Mouse (Mus musculus) layer of hippocampus, postnatal 25 days (tissue): Measurements from ENCODE around the gene Letm1. TPM values are rescaled to one million over a fixed set of nuclear protein-coding genes. Genes with fewer than 3 reads are reported as not detected.
A peak's percentile ranks its signal among the peaks of the same experiment; 100 is the strongest.

ENCODE experiments used
- DNase-seq, 2 experiments: peaks; one replicate each; pipeline ENCODE4 v3.0.0; 2022; ENCODE audit warnings: mixed read lengths in 2 of 2, low spot score in 1 of 2; ENCODE audit errors: extremely low spot score in 1 of 2
- total RNA-seq, 2 experiments: library from RNA; stranded (reverse); gene quantifications; 2 replicates each; pipeline ENCODE4 v1.2.3; 2021

The Letm1 gene
- 100 to 1,000 TPM in 1 of 2 experiments, 10 to 100 TPM in 1; 98.8 to 103 TPM for total RNA-seq

- DNase-seq: peak; percentile 84 to 88
Measured at GRCm38 (mm10) chr5:33782345-33782998, at the start of gene Letm1. Gene Letm1 (minus strand): TSS chr5:33782817.

- DNase-seq: no peak
Measured at GRCm38 (mm10) chr5:33830832-33831231, 48.2 kb upstream of the Letm1 start.

GRCm38 (mm10) chr5:33829958-33830357 is 47.3 kb upstream of the Letm1 start:
- DNase-seq: no peak

- no peak for DNase-seq
Measured at GRCm38 (mm10) chr5:33828107-33828506, 45.5 kb upstream of the Letm1 start.

- DNase-seq: no peak
Measured at GRCm38 (mm10) chr5:33826001-33826400, 43.4 kb upstream of the Letm1 start.

GRCm38 (mm10) chr5:33822456-33822855 is 39.8 kb upstream of the Letm1 start:
- DNase-seq: no peak

GRCm38 (mm10) chr5:33821901-33822427 is 39.3 kb upstream of the Letm1 start:
- DNase-seq: no peak

GRCm38 (mm10) chr5:33820733-33821621 is 38.4 kb upstream of the Letm1 start:
- peak; percentile 31 to 48 for DNase-seq

GRCm38 (mm10) chr5:33819876-33820732 is 37.5 kb upstream of the Letm1 start, which contains the start of gene Nsd2:
Gene Nsd2 (plus strand): TSS chr5:33820725.
- peak; percentile 76 to 77 for DNase-seq

- DNase-seq: peak in 1 of 2 experiments; percentile 11
Measured at GRCm38 (mm10) chr5:33819141-33819875, 36.7 kb upstream of the Letm1 start.

- no peak for DNase-seq
Measured at GRCm38 (mm10) chr5:33818104-33818503, 35.5 kb upstream of the Letm1 start.

GRCm38 (mm10) chr5:33816008-33816725 is 33.5 kb upstream of the Letm1 start:
- no peak for DNase-seq

- DNase-seq: no peak
Measured at GRCm38 (mm10) chr5:33811519-33811918, 28.9 kb upstream of the Letm1 start.

- no peak for DNase-seq
Measured at GRCm38 (mm10) chr5:33803337-33803736, 20.7 kb upstream of the Letm1 start.

- DNase-seq: no peak
Measured at GRCm38 (mm10) chr5:33791912-33792643, 9.5 kb upstream of the Letm1 start.

- no peak for DNase-seq
Measured at GRCm38 (mm10) chr5:33782999-33783390, 378 bp upstream of the Letm1 start.

- no peak for DNase-seq
Measured at GRCm38 (mm10) chr5:33781964-33782344, 663 bp downstream of the Letm1 start.

- no peak for DNase-seq
Measured at GRCm38 (mm10) chr5:33777195-33777594, 5.4 kb downstream of the Letm1 start.
